Mouse (Mus musculus) CD4-positive, CD25-positive, alpha-beta regulatory T cell (primary cell): Measurements from ENCODE around the gene Tfr2. TPM values are rescaled to one million over a fixed set of nuclear protein-coding genes. Genes with fewer than 3 reads are reported as not detected.

Experiments used
- polyA plus RNA-seq: library from polyadenylated mRNA; unstranded; fragments of 100-300 nt; shearing (Covaris generic); gene quantifications from one replicate; pipeline ENCODE4 v1.2.1, GENCODE M21; 2017

Gene Tfr2
- 1.1 TPM for polyA plus RNA-seq

DNA sequence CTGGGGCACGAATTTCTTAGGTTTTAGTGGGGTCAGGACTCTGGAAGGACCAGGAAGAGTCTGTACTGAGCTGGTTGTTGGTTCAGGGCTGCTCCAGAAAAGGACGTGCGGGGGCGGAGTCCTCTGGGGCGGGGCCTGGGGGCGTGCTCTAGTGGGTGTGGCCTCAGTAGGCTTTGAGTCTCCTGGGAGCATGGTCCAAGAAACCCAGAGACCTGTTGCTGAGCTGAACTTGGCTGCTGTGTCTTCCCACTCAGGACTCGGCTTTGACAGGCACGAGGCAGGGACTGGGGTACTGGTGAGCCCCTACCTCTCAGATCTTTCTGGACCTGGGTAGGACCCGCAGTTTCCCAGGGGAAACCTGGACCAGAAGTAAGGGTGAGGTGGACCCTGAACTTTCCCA, at the start of gene Tfr2:
TSS of gene Tfr2 (plus strand) at position 176 of the 400 bp plus-strand sequence.

DNA sequence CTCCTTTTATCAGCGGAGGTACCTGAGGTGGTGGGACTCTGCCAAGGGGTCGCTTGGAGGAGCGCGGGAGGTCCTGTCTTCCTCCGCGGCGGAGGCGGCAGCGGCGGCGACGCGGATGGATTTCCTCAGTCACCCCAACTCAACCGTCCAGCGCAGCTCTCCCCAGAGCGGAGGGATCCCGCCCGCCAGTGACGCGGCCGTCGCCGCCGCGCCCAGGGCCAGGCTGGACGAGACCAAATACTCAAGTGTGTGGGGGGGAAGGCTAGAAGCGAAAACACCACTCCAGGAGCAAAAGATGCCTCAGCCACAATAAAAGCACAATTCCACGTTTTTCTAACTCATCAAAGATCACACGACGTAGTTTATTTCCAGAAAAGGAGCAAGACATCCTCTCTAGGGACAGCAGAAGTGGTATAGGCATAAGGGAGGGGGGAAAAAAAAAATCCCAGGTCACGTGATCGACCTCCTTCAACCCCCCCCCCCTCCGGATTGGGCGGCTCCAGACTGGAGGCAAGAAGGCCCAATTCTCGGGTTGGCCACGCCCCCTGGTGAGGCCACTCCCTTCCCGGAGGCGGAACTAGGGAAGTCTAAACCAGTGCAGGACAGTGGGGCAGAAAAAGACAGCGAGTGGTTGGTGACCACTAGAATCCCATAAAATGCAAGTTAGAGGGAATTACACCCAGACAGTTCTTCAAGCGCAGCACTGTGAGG, 36.4 kb upstream of the Tfr2 start, which contains the start of the genes Epo and Gnb2:
TSS of gene Epo (minus strand) at position 126 of the 711 bp plus-strand sequence.
TSS of gene Gnb2 (minus strand) at position 394 of the 711 bp plus-strand sequence.

GRCm38 (mm10) chr5:137553411-137553837, 16.2 kb upstream of the Tfr2 start, which contains the start of gene Actl6b:
TSS of gene Actl6b (plus strand) at chr5:137553517.

GRCm38 (mm10) chr5:137600619-137601364, 31.2 kb downstream of the Tfr2 start, which contains the start of gene Mospd3:
TSS of gene Mospd3 (minus strand) at chr5:137601058.

GRCm38 (mm10) chr5:137613550-137613949, 43.9 kb downstream of the Tfr2 start, which contains the start of gene Pcolce:
TSS of gene Pcolce (minus strand) at chr5:137613784.

DNA sequence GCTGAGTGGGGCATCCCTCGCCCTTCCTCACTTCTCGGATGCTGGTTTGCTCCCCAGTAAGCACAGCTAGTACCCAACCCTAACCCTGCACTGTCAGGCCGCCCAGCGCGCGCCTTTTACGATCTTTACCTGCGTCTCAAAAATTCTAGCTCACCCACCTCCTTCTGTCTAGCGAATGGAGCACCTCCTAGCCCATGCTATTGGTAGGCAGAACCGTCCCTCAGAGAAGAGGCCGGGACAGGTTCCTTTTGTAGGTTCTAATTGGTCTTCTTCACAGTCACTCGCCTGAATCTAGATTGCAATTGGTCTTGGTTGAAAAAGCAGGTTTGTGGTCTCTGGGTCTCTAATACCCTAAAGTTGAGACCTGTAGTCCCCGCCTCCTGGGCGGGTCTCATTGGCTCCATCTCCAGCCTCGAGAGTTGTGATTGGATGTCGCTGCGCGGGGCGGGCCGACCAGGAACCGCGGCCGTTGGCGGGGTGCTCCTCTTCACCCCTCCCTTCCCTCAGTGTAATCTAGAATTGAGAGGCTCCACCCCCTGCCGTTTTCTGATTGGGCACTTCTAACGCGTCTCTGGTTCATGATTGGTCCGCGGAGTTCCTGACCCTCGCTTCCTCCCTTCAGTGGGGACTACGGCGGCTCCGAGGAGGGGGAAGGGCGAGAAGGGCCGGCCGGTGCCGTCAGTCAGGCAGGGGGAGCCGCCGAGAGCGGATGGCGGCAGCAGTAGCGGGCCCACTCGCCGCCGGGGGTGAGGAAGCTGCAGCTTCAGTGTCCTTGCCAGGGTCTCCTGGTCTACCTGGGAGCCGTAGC, 59.1 kb downstream of the Tfr2 start, which contains the start of the genes Fbxo24, Lrch4 and Gm20605:
TSS of gene Fbxo24 (minus strand) at position 505 of the 808 bp plus-strand sequence.
TSS of gene Lrch4 (plus strand) at position 624 of the 808 bp plus-strand sequence.
TSS of gene Gm20605 (plus strand) at position 678 of the 808 bp plus-strand sequence.

Other genes starting within 250 kb of the Tfr2 start
- gene Slc12a9, start 236.2 kb upstream of the Tfr2 start, polyA plus RNA-seq = 24.8 TPM
- gene Ephb4, start 219.7 kb upstream of the Tfr2 start, polyA plus RNA-seq = not detected
- gene Zan, start 92.8 kb upstream of the Tfr2 start, polyA plus RNA-seq = 0.36 TPM
- gene Pop7, start 67.3 kb upstream of the Tfr2 start, polyA plus RNA-seq = 43.3 TPM
- 19.5 TPM for gene Gigyf1, start 51.3 kb upstream of the Tfr2 start, polyA plus RNA-seq
- not detected for gene Epo, start 36.6 kb upstream of the Tfr2 start, polyA plus RNA-seq
- 311 TPM for gene Gnb2, start 36.3 kb upstream of the Tfr2 start, polyA plus RNA-seq
- not detected for gene Actl6b, start 16.3 kb upstream of the Tfr2 start, polyA plus RNA-seq
- gene Mospd3, start 31.2 kb downstream of the Tfr2 start, polyA plus RNA-seq = 95.7 TPM
- gene Pcolce, start 43.9 kb downstream of the Tfr2 start, polyA plus RNA-seq = 2.3 TPM
- gene Fbxo24, start 59.2 kb downstream of the Tfr2 start, polyA plus RNA-seq = 0.73 TPM
- gene Lrch4, start 59.3 kb downstream of the Tfr2 start, polyA plus RNA-seq = 319 TPM
- 77.8 TPM for gene Gm20605, start 59.3 kb downstream of the Tfr2 start, polyA plus RNA-seq
- gene Sap25, start 71.5 kb downstream of the Tfr2 start, polyA plus RNA-seq = 139 TPM
- gene Irs3, start 75.9 kb downstream of the Tfr2 start, polyA plus RNA-seq = not detected
- gene Agfg2, start 114.9 kb downstream of the Tfr2 start, polyA plus RNA-seq = 28.0 TPM
- gene Nyap1, start 171.8 kb downstream of the Tfr2 start, polyA plus RNA-seq = 1.9 TPM
- 387 TPM for gene Tsc22d4, start 175.9 kb downstream of the Tfr2 start, polyA plus RNA-seq
- 122 TPM for gene Ppp1r35, start 209.0 kb downstream of the Tfr2 start, polyA plus RNA-seq
- 40.7 TPM for gene Mepce, start 217.8 kb downstream of the Tfr2 start, polyA plus RNA-seq
- 13.9 TPM for gene Zcwpw1, start 218.0 kb downstream of the Tfr2 start, polyA plus RNA-seq